Mouse (Mus musculus) left cerebral cortex, postnatal 14 days (tissue): ENCODE results near the gene Denr. TPM values are rescaled to one million over a fixed set of nuclear protein-coding genes. Genes with fewer than 3 reads are reported as not detected.

Source experiments
- DNase-seq, 2 experiments: peaks; one replicate each; pipeline ENCODE4 v3.0.0; 2021 to 2022; ENCODE audit warnings: low spot score in 2 of 2, mixed read lengths in 1 of 2
- intact Hi-C: fragments of 180-260 bp; cut with DNase I; formaldehyde crosslinking; loops from one replicate; pipeline ENCODE4 v1.15.1; 2025
- total RNA-seq, 2 experiments: library from RNA; stranded (reverse); gene quantifications; 2 replicates each; pipeline ENCODE4 v1.2.3; 2021

The Denr gene
- total RNA-seq, 2 experiments from 2014 or later = 65.6 to 70.7 TPM

DNA sequence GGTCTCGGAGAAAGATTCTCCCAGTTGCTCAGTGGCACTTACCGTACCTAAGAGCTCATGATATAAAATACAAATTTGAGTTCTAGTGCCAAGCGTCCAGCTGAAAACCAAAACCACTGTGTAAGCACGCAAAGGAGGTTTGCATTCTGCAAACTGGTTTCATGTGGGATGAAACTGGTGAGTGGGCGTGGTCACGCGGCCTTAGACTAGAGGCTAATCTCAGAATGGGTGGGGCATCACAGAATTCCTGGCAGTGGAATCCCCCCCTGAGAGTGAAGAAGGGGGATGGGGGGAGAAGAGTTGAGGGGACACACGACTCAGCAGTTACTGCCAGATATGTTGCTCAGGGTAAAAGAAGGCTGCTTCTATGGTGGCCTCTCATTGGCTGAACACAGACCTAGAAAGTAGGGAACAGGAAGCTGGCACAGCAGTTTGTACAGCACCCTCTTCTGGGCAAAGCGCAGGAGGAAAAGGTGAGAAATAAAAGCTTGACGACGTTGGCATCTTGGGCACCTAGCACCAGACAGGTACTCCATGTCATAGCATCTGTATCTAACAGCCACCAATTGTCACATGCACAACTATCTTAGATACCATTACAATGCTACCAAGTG is 2.8 kb upstream of the Denr start:
- DNase-seq = no peak
- intact Hi-C loops = no loop called here

DNA sequence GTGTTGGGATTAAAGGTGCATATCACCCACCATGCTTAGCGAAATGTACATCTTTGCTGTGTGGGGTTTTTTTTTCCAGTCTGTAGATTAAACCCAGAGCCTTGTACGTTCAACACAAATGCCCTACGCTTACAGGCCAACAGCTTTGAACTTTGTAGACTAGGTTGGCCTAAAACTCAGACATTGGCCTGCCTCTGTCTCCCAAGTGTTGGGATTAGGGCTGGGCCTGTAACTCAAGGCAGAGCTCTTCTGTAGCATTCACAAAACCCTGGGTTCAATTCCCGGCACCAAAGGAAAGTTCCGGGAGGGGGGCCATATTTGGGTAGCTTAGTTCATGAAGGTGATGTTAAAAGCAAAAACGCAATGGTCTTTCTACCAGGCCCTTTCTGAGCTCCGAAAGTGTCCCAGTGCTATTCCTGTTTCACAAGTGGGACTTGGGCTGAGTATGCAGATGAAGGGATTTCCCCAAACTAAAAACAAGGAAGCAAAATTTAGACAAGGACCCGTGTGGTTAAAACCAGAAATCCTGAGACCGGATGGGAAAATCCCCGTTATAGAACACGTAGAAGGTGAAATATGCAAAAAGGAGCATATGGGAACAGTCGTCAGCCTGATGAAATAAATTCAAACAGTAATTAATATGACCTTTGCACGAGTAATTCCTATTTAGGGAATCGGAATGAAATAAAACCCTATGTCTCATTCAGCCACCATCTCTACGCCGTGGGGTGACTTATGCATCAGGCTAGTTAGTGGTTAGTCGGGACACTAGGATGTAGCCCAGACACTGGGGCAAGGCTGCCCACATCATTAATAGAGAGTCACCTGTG is 614 bp upstream of the Denr start:
- no peak for DNase-seq
- intact Hi-C loops = loop anchor here (2.0 to 5.0 kb wide), 2 partner anchors 79 to 158 kb away; partner anchors contain the start of genes Kntc1 and Rsrc2

GRCm38 (mm10) chr5:123907631-123907977 is 629 bp downstream of the Denr start:
- intact Hi-C loops = loop anchor here (2.0 to 5.0 kb wide), 2 partner anchors 80 to 159 kb away; partner anchors contain the start of genes Kntc1 and Rsrc2
- DNase-seq = no peak

DNA sequence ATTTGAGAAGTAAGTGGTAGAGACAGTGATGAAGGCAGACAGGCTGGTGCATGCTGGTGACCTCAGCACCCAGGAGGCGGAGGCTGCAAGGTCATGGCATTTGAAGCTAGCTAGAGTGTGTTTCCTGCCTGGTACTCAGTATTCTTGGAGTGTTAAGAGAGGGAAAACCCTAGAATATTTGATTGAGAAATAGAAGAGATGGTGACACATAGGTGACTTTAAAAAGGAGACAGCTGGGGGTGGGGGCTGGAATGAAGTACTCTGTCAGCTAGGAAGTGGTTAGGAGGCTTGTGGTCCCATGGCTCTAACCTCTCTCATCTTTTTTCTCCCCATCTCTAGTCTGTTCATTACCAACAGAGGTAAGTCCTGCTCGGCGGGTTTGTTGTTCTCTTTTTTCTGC is 7.9 kb downstream of the Denr start:
- intact Hi-C loops = no loop called here
- DNase-seq = no peak

DNA sequence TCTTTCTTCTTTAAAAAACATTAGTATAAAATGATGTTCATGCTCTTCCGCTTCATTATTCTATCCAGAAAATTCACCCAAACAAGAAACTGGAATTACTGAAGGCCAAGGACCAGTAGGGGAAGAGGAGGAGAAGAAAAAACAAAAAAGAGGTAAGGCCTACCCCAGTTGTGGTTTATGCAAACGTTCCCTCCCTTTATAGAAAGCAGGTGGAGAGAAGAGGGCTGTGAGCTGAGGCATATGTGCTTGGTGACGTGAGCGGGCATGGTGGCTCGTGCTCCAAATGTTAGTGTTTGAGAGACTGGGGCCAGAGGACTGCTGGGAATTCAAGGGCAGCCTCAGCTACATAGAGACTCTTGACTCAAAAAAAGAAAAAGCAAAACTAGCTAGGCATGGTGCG is 15.1 kb downstream of the Denr start:
- intact Hi-C loops = loop anchor here (5.0 kb wide), 1 partner anchor 185 kb away; no protein-coding TSS in a partner anchor
- DNase-seq = no peak

- intact Hi-C loops = no loop called here
- no peak for DNase-seq
Measured at GRCm38 (mm10) chr5:123927118-123927517, 20.1 kb downstream of the Denr start, which contains the start of gene Gm43518. Gm43518 (plus strand) TSS chr5:123927418.

DNA sequence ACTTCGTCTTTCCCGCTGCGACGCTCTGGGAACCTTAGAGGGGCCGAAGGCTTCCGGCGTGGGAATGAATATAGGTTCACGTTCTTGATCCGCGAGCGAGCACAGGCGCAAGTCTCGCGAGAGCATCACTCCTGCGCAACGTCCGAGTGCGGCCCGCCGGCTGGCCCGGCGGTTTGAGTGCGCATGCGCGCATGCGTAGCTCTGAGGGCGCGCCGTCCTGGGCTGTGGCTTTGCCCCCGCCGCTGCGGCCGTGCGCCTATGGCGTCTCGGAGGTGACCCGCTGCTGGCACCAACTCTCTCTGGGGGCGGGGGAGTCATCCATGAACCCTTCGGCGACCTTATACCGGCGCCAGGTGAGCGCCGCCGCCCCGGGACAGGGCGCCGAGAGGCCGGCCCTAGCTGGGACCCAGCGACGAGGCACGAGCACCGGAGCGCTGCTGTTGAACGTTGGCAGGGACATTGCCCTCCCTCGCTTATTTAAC is 23.6 kb downstream of the Denr start, which contains the start of gene Ccdc62:
Gene Ccdc62, plus strand, starts transcription at position 172 of the 482 bp plus-strand sequence.
- DNase-seq = peak; percentile 94 to 96
- intact Hi-C loops = no loop called here

DNA sequence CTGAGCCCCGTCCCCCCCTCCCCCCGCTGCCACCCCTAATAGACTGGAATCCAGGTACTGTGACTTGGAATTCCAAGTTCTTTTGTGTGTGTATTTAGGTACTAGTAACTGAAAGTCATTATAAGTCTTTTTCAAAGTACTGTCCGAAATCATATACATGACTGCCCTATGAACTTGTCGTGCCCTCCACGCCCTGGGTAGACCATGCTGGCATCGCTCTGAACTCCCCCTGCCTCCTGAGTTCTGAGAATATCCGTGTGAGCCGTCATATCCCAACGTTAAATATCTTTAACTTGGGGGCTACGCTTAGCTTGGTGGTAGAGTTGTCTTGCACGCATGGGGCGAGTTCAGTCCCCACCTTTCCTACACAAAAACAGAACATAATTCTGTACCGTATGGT is 24.2 kb downstream of the Denr start:
- DNase-seq = no peak
- intact Hi-C loops = no loop called here

GRCm38 (mm10) chr5:123932927-123933326 is 26.0 kb downstream of the Denr start:
- no peak for DNase-seq
- intact Hi-C loops = no loop called here

DNA sequence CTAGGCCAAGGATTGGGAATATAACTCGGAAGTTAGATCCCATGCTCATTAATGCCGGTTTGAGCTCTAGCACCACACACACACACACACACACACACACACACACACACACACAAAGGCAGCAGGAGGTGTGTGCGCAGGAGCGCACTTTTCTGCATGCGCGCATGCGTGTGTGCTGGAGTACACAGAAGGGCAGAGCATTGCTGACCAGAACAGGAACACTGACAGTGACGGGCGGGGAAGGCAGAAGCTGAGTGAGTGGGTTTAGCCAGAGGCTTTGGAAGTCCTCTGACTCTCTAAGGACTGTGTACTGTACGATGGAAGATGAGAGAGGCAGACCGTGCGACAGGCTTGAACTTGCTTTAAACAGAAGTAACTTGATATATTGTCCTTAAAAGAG is 26.6 kb downstream of the Denr start:
- DNase-seq = no peak
- intact Hi-C loops = no loop called here

- intact Hi-C loops = no loop called here
- no peak for DNase-seq
Measured at GRCm38 (mm10) chr5:123933957-123934591, 27.1 kb downstream of the Denr start.

DNA sequence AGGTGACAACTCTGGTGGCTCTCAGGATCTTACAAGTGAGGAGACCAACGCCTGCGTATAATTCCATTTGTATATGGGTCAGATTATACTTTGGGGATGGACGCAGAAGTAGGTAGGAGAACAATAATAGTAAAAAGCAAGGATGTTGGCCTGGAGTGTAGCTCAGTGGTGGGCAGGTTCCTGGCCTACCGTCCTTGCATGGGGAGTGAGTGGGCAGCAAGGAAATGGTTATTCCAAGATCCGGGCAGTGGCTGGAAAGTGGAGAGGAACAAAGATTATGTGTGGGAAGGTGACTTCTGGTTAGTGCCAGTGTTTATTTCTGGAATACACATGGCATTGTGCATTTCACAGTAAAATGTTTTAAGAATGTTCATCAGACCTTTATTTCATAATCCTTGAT is 29.0 kb downstream of the Denr start:
- intact Hi-C loops = no loop called here
- no peak for DNase-seq

- no peak for DNase-seq
- intact Hi-C loops = no loop called here
Measured at GRCm38 (mm10) chr5:123938479-123938878, 31.5 kb downstream of the Denr start.

- DNase-seq = no peak
- intact Hi-C loops = loop anchor here (5.0 kb wide), 1 partner anchor 146 kb away; no protein-coding TSS in a partner anchor
Measured at GRCm38 (mm10) chr5:123946546-123946945, 39.6 kb downstream of the Denr start.

DNA sequence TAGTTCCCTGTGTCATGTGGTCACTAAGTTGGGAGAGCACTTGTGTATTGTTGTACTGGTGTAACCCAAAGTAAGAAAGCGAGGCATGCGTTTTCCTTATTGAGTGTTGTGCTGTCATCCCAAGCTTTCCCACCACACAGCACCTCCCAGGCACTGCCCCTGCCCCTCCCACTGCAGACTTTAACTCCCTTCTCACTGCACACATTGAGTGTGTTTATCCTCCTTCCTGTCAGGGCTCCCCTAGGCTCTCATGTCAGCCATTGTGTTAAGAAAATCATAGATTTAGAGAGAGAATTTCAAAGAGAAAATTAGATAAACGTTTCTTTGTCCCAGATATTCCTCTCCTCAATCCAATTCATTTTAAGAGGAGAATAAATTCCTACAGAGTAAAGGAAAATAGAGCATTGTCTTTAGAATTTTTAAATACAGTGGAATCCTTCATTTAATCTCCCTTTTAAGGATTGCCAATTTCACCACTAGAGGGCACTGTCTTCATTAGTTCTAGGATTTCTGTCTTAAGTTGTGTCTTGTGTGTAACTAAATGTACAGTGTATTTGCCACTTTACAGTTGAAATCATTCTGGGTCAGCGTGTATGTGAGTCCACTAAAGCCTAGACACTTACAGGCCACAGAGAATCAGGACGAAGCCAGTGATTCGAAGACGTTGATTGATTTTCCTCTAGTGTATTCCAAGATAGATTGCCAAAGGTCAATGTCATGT is 40.2 kb downstream of the Denr start:
- DNase-seq = peak; percentile 61 to 69
- intact Hi-C loops = loop anchor here (1.0 to 5.0 kb wide), 2 partner anchors 46 to 145 kb away; no protein-coding TSS in a partner anchor

GRCm38 (mm10) chr5:123952365-123953045 is 45.5 kb downstream of the Denr start:
- intact Hi-C loops = no loop called here
- DNase-seq = peak in 1 of 2 experiments; percentile 58

DNA sequence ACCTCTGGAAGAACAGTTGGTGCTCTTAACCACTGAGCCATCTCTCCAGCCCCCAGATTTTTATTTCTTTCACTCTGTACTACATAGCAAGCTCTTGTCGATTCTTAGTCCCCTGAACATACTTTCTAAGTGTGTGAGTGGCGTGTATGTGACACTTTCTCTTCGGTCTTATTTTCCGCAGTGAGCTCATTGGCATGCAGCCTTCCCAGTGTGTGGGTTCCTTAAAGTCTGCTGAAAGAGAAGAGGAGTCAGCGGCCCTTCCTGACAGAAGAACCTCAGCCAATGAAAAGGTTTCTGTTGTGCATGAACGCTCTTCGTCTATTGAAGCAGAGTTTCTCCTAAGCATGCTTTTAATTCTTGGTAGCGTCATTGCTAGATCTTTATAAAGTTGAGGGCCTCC is 50.2 kb downstream of the Denr start:
- intact Hi-C loops = no loop called here
- no peak for DNase-seq

GRCm38 (mm10) chr5:123959018-123959417 is 52.0 kb downstream of the Denr start:
- DNase-seq = no peak
- intact Hi-C loops = no loop called here

DNA sequence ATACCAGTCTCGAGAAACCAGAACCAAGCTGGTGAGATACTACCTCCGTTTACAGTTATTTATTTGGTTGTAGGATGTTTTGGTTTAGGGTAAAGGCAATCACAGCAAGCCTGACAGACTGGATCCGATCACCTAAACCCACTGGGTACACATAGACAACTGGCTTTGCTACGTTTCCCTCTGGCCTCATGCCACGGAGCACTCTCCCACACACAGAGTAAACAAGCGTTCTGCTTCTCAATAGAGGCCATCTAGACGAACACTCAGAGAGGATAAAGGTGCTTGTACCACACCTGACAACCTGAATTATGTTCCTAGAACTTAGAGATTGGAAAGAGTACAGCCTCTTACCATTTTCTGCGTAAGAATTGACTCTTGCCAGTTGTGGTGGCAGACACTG is 53.2 kb downstream of the Denr start:
- intact Hi-C loops = no loop called here
- no peak for DNase-seq
